Mouse (Mus musculus) embryonic fibroblast, embryonic 13.5 days (primary cell): Measurements from ENCODE around the gene Map4k4.

Experiments
- CTCF ChIP-seq: IDR thresholded peaks from 2 replicates; pipeline ENCODE4 v1.5.1; 2011; ENCODE audit warnings: mild to moderate bottlenecking, control low read depth, low read length, moderate library complexity, borderline replicate concordance; ENCODE audit not compliant: insufficient read depth
- POLR2A ChIP-seq: IDR thresholded peaks from 2 replicates; pipeline ENCODE4 v1.6.1; 2011; ENCODE audit warnings: low read depth, mild to moderate bottlenecking, control low read depth, low read length, moderate library complexity

DNA sequence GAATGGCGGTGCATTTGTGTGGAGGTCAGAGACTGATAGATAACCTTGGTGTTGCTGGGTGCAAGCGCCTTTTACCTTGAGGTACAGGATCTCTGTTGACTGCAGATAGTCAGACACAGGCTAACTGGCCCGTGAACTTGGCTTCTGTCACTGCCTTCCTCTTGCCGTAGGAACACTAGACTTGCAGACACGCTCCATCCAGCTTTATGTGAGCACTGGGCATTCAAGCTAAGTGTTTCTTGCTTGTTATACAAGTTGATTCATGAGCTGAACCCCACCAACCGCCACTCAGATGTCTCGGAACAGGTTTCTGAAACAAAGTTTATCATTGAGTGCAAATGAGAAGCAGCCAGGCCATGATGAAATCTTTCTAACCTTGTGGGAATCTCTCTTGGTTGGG is 57.3 kb downstream of the Map4k4 start:
- TF ChIP-seq POLR2A, result no peak
- no peak for TF ChIP-seq CTCF
